Mouse (Mus musculus) stomach, embryonic 16.5 days (tissue): ENCODE data around the gene Cct8. TPM values are rescaled to one million over a fixed set of nuclear protein-coding genes. Genes with fewer than 3 reads are reported as not detected.

Source experiments
- ATAC-seq: fragments of 200-750 bp; cut with Nextera tagmentation; 2 replicates; pipeline ENCODE4 v1.8.0; 2017; ENCODE audit warnings: moderate number of reproducible peaks, moderate TSS enrichment; ENCODE audit not compliant: insufficient read depth, low FRiP score
- H3K27ac ChIP-seq: fragments of 300-500 bp; sonication (generic); 2 replicates; pipeline ENCODE4 v1.5.1; 2014; ENCODE audit warnings: low read length
- H3K27me3 ChIP-seq: fragments of 300-500 bp; sonication (generic); 2 replicates; pipeline ENCODE4 v1.6.1; 2014; ENCODE audit warnings: low read length, control low read depth, mixed read lengths; ENCODE audit not compliant: control insufficient read depth, insufficient read depth
- H3K36me3 ChIP-seq: fragments of 300-500 bp; sonication (generic); 2 replicates; pipeline ENCODE4 v1.6.1; 2014; ENCODE audit warnings: low read length; ENCODE audit not compliant: control insufficient read depth, insufficient read depth
- H3K4me1 ChIP-seq: fragments of 300-500 bp; sonication (generic); 2 replicates; pipeline ENCODE4 v1.6.1; 2014; ENCODE audit warnings: low read length, control low read depth, mixed read lengths; ENCODE audit not compliant: control insufficient read depth, insufficient read depth
- H3K4me2 ChIP-seq: fragments of 300-500 bp; sonication (generic); 2 replicates; pipeline ENCODE4 v1.6.1; 2014; ENCODE audit warnings: low read depth, low read length, mixed read lengths
- H3K4me3 ChIP-seq: fragments of 300-500 bp; sonication (generic); replicated peaks from 2 replicates; pipeline ENCODE4 v1.5.1; 2014; ENCODE audit warnings: mild to moderate bottlenecking, low read length
- H3K9ac ChIP-seq: fragments of 300-500 bp; sonication (generic); 2 replicates; pipeline ENCODE4 v1.6.1; 2014; ENCODE audit warnings: low read length
- H3K9me3 ChIP-seq: fragments of 300-500 bp; sonication (generic); replicated peaks from 2 replicates; pipeline ENCODE4 v1.6.1; 2016; ENCODE audit warnings: low read length, control low read depth; ENCODE audit not compliant: control insufficient read depth
- WGBS: fragments of 180-500 bp; shearing (Covaris S2); extraction: QIAGEN DNeasy Blood & Tissue Kit; methylation state at CpG from one replicate; pipeline ENCODE4 v1.1.7; 2014; 5-methylcytosine and 5-hydroxymethylcytosine counted together
- polyA plus RNA-seq: library from polyadenylated mRNA; unstranded; fragments of >200 nt; fragmentation: Nextera tagmentation; extraction: Ambion mirVana; gene quantifications from 2 replicates; pipeline ENCODE4 v1.2.1, GENCODE M21; 2015

The Cct8 gene
- polyA plus RNA-seq, 1 experiment from 2014 or later = 381 TPM

- WGBS = 10% methylated on average over 45 of the region's 45 CpGs
- Histone ChIP-seq H3K4me3 (peak within 1 kb of the TSS; percentile 92), H3K4me1 (peaks cover 10% of the 10 kb centered on the region), H3K4me2 (peak within 1 kb of the TSS; percentile 69), H3K9ac (peak within 1 kb of the TSS; percentile 98), H3K36me3 (no peaks in the 10 kb centered on the region), H3K27me3 (no peaks in the 10 kb centered on the region), H3K27ac (peak within 1 kb of the TSS; percentile 67), H3K9me3 (no peaks in the 10 kb centered on the region)
- peak; percentile 98 for ATAC-seq
Measured at GRCm38 (mm10) chr16:87454419-87455179, 41.1 kb downstream of the Cct8 start, which contains the start of gene Usp16. Gene Usp16, plus strand, starts transcription at chr16:87454703.

GRCm38 (mm10) chr16:87453226-87453625, 42.4 kb downstream of the Cct8 start:
- Histone ChIP-seq H3K9ac (no peak overlapping the region), H3K4me1 (peaks cover 10% of the 10 kb centered on the region), H3K4me2 (no peak overlapping the region), H3K9me3 (no peaks in the 10 kb centered on the region), H3K27me3 (no peaks in the 10 kb centered on the region), H3K27ac (no peak overlapping the region), H3K4me3 (no peak overlapping the region), H3K36me3 (no peaks in the 10 kb centered on the region)
- no peak for ATAC-seq
- 90% methylated on average over 2 of the region's 2 CpGs for WGBS

GRCm38 (mm10) chr16:87445528-87445927, 50.1 kb downstream of the Cct8 start:
- peaks cover 11% of the 10 kb centered on the region; the same call in 1 of the 2 replicates for H3K4me1 ChIP-seq
- no peak overlapping the region for H3K9ac ChIP-seq
- 95% methylated on average over 3 of the region's 3 CpGs for WGBS
- no peaks in the 10 kb centered on the region for H3K9me3 ChIP-seq
- no peaks in the 10 kb centered on the region for H3K36me3 ChIP-seq
- H3K27me3 ChIP-seq = no peaks in the 10 kb centered on the region
- no peak overlapping the region for H3K4me2 ChIP-seq
- no peak for ATAC-seq
- no peak overlapping the region for H3K27ac ChIP-seq
- no peak overlapping the region for H3K4me3 ChIP-seq

GRCm38 (mm10) chr16:87445110-87445509, 50.6 kb downstream of the Cct8 start:
- Histone ChIP-seq H3K27ac (no peak overlapping the region), H3K36me3 (no peaks in the 10 kb centered on the region), H3K4me3 (no peak overlapping the region), H3K4me1 (peaks cover 11% of the 10 kb centered on the region; the same call in 1 of the 2 replicates), H3K9me3 (no peaks in the 10 kb centered on the region), H3K27me3 (no peaks in the 10 kb centered on the region), H3K4me2 (no peak overlapping the region), H3K9ac (no peak overlapping the region)
- ATAC-seq = no peak

- no peak overlapping the region for H3K27ac ChIP-seq
- ATAC-seq = no peak
- peaks cover 15% of the 10 kb centered on the region for H3K4me1 ChIP-seq
- H3K4me2 ChIP-seq = no peak overlapping the region
- H3K9ac ChIP-seq = no peak overlapping the region
- no peaks in the 10 kb centered on the region for H3K9me3 ChIP-seq
- H3K27me3 ChIP-seq = no peaks in the 10 kb centered on the region
- WGBS = 48% methylated on average over 1 of the region's 1 CpGs
- H3K36me3 ChIP-seq = no peaks in the 10 kb centered on the region
- no peak overlapping the region for H3K4me3 ChIP-seq
Measured at GRCm38 (mm10) chr16:87444071-87444470, 51.6 kb downstream of the Cct8 start.

- Histone ChIP-seq H3K27me3 (no peaks in the 10 kb centered on the region), H3K36me3 (no peaks in the 10 kb centered on the region), H3K4me1 (peaks cover 15% of the 10 kb centered on the region), H3K9me3 (no peaks in the 10 kb centered on the region), H3K27ac (no peak overlapping the region), H3K4me3 (no peak overlapping the region), H3K9ac (no peak overlapping the region), H3K4me2 (no peak overlapping the region)
- no peak for ATAC-seq
Measured at GRCm38 (mm10) chr16:87443245-87443644, 52.4 kb downstream of the Cct8 start.

GRCm38 (mm10) chr16:87442291-87442690, 53.4 kb downstream of the Cct8 start:
- H3K4me1 ChIP-seq = peaks cover 15% of the 10 kb centered on the region
- H3K9ac ChIP-seq = no peak overlapping the region
- H3K9me3 ChIP-seq = no peaks in the 10 kb centered on the region
- H3K27me3 ChIP-seq = no peaks in the 10 kb centered on the region
- no peak overlapping the region for H3K4me3 ChIP-seq
- no peak overlapping the region for H3K4me2 ChIP-seq
- no peak for ATAC-seq
- H3K36me3 ChIP-seq = no peaks in the 10 kb centered on the region
- no peak overlapping the region for H3K27ac ChIP-seq
- WGBS = 30% methylated on average over 5 of the region's 5 CpGs

GRCm38 (mm10) chr16:87441089-87441488, 54.6 kb downstream of the Cct8 start:
- 17% methylated on average over 9 of the region's 9 CpGs for WGBS

GRCm38 (mm10) chr16:87440184-87440686, 55.4 kb downstream of the Cct8 start, which contains the start of gene Rwdd2b:
Gene Rwdd2b, minus strand, starts transcription at chr16:87440573.
- peak within 1 kb of the TSS; percentile 90 for H3K4me3 ChIP-seq
- H3K27me3 ChIP-seq = no peaks in the 10 kb centered on the region
- no peaks in the 10 kb centered on the region for H3K36me3 ChIP-seq
- peak within 1 kb of the TSS; percentile 89 for H3K27ac ChIP-seq
- peak within 1 kb of the TSS; percentile 92 for H3K9ac ChIP-seq
- peak; percentile 95 for ATAC-seq
- no peaks in the 10 kb centered on the region for H3K9me3 ChIP-seq
- WGBS = 0% methylated on average over 38 of the region's 38 CpGs
- peak within 1 kb of the TSS; percentile 65 for H3K4me2 ChIP-seq
- H3K4me1 ChIP-seq = peaks cover 15% of the 10 kb centered on the region

More at GRCm38 (mm10) chr16:87441089-87441488, 54.6 kb downstream of the Cct8 start:
- Histone ChIP-seq H3K36me3 (no peaks in the 10 kb centered on the region), H3K27me3 (no peaks in the 10 kb centered on the region), H3K9ac (peak overlapping the region; percentile 92), H3K9me3 (no peaks in the 10 kb centered on the region), H3K4me2 (peak overlapping the region; percentile 53), H3K4me3 (peak overlapping the region; percentile 90), H3K4me1 (peaks cover 15% of the 10 kb centered on the region), H3K27ac (no peak overlapping the region; the same call in 1 of the 2 replicates)
- ATAC-seq = no peak
